Comparison of ENCODE assay signal across 8 mouse cellular contexts in genomic region chr10:20966090-20966489, GRCm38 (mm10). TPM values are rescaled to one million over a fixed set of nuclear protein-coding genes. Genes with fewer than 3 reads are reported as not detected.
DNase-seq lines count a peak whose midpoint lies in the region; ATAC-seq and TF ChIP-seq lines count a peak whose summit lies in the region.

No protein-coding gene starts in this region.

- DNase-seq in urinary bladder, adult 18-20 months (ENCODE audit: low spot score in 2 of 2), result peak; percentile 38 to 54
- no peak for DNase-seq in urinary bladder, postnatal 10 days (ENCODE audit: low spot score)
- DNase-seq in embryo, embryonic 10 days (ENCODE audit: low spot score), result peak; percentile 92
- DNase-seq in gastrocnemius, postnatal 10 days, result peak; percentile 65
- DNase-seq in kidney, adult 2 months, result peak; percentile 89
- peak; percentile 80 for DNase-seq in limb, embryonic 11.5 days (ENCODE audit: low spot score)
- peak; percentile 85 for DNase-seq in midbrain, postnatal 0 days (ENCODE audit: low spot score)
- DNase-seq in spleen, postnatal 36 days (ENCODE audit: low spot score in 2 of 2), result peak; percentile 74 to 84

- WGBS in kidney, adult 2 months, result 17% methylated on average over 12 of the region's 12 CpGs
- 50% methylated on average over 12 of the region's 12 CpGs for WGBS in limb, embryonic 11.5 days
- WGBS in midbrain, postnatal 0 days, result 40% methylated on average over 12 of the region's 12 CpGs

- H3K27ac ChIP-seq in kidney, adult 2 months (ENCODE audit: insufficient read depth, low read depth, low read length), result no peak overlapping the region
- H3K27ac ChIP-seq in limb, embryonic 11.5 days (replicated peaks; ENCODE audit: low read depth, low read length), result no peak overlapping the region
- no peak overlapping the region for H3K27ac ChIP-seq in midbrain, postnatal 0 days (ENCODE audit: low read depth, low read length)

- no peaks in the 10 kb centered on the region for H3K9me3 ChIP-seq in limb, embryonic 11.5 days (ENCODE audit: control insufficient read depth, low read length)
- no peaks in the 10 kb centered on the region for H3K9me3 ChIP-seq in midbrain, postnatal 0 days (ENCODE audit: low read length)

- 0 out of 2 replicates have a peak, but pooled peaks cover 2% of the 10 kb centered on the region for H3K36me3 ChIP-seq in kidney, adult 2 months (ENCODE audit: control insufficient read depth, insufficient read depth, low read length)
- H3K36me3 ChIP-seq in limb, embryonic 11.5 days (ENCODE audit: control insufficient read depth, insufficient read depth, low read length), result peaks cover 7% of the 10 kb centered on the region
- H3K36me3 ChIP-seq in midbrain, postnatal 0 days (ENCODE audit: insufficient read depth, low read length), result peaks cover 39% of the 10 kb centered on the region

- TF ChIP-seq CTCF in kidney, adult 2 months (conservative IDR thresholded peaks at IDR 0.05; ENCODE audit: insufficient read depth, insufficient read length, low read depth, low read length), result peak; percentile 98
- peak; percentile 94 for TF ChIP-seq CTCF in midbrain, postnatal 0 days (IDR thresholded peaks at IDR 0.05)

- H3K27me3 ChIP-seq in kidney, adult 2 months (replicated peaks; ENCODE audit: control insufficient read depth, insufficient read depth, low read length), result no peaks in the 10 kb centered on the region
- H3K27me3 ChIP-seq in limb, embryonic 11.5 days (ENCODE audit: control insufficient read depth, insufficient read depth, low read length), result no peaks in the 10 kb centered on the region
- H3K27me3 ChIP-seq in midbrain, postnatal 0 days (ENCODE audit: insufficient read depth, low read length), result no peaks in the 10 kb centered on the region

- ATAC-seq in limb, embryonic 11.5 days (ENCODE audit: insufficient number of reproducible peaks, low FRiP score, low TSS enrichment, low read depth), result no peak
- ATAC-seq in midbrain, postnatal 0 days (ENCODE audit: low FRiP score), result peak; percentile 78

- no peak for TF ChIP-seq POLR2A in kidney, adult 2 months (IDR thresholded peaks at IDR 0.05; ENCODE audit: low read depth, low read length)

- no peaks in the 10 kb centered on the region for H3K4me1 ChIP-seq in kidney, adult 2 months (ENCODE audit: control insufficient read depth, insufficient read depth, low read length)
- no peaks in the 10 kb centered on the region for H3K4me1 ChIP-seq in limb, embryonic 11.5 days (ENCODE audit: control insufficient read depth, insufficient read depth, low read length)
- no peaks in the 10 kb centered on the region for H3K4me1 ChIP-seq in midbrain, postnatal 0 days (ENCODE audit: insufficient read depth, low read length)

- H3K4me2 ChIP-seq in limb, embryonic 11.5 days (ENCODE audit: low read depth, severe bottlenecking), result no peak overlapping the region
- H3K4me2 ChIP-seq in midbrain, postnatal 0 days (ENCODE audit: low read depth, low read length, poor library complexity, severe bottlenecking), result no peak overlapping the region

- no peak overlapping the region for H3K9ac ChIP-seq in limb, embryonic 11.5 days (ENCODE audit: low read length)
- H3K9ac ChIP-seq in midbrain, postnatal 0 days (replicated peaks; ENCODE audit: low read length, poor library complexity, severe bottlenecking), result no peak overlapping the region

- H3K4me3 ChIP-seq in kidney, adult 2 months (ENCODE audit: insufficient read depth, low read depth, low read length), result no peak overlapping the region
- no peak overlapping the region for H3K4me3 ChIP-seq in limb, embryonic 11.5 days (ENCODE audit: low read depth, low read length)
- no peak overlapping the region for H3K4me3 ChIP-seq in midbrain, postnatal 0 days (ENCODE audit: low read depth, low read length)

RNA-seq across cellular contexts. Expression of gene Ahi1, which starts 13.7 kb away (rescaled TPM):
- 1 to 10 TPM; 2.2 to 3.6 TPM for total RNA-seq in gastrocnemius, postnatal 10 days (2021)
- polyA plus RNA-seq in kidney, adult 2 months (2012; rRNA removed), result 4.1 and 4.5 TPM in 2 replicates
- polyA plus RNA-seq in limb, embryonic 11.5 days (2014; fragmentation: Nextera tagmentation; extraction: Ambion mirVana), result 12.5 and 14.0 TPM in 2 replicates
- 304 and 386 TPM in 2 replicates for total RNA-seq in midbrain, postnatal 0 days (2014; rRNA removed)
- polyA plus RNA-seq in midbrain, postnatal 0 days (2015; fragmentation: Nextera tagmentation; extraction: Ambion mirVana), result 189 and 206 TPM in 2 replicates

Comparison
In these comparisons a context has a peak if more than half of its experiments do, and no peak if none do; other contexts are left out.
1. RNA of gene Ahi1, which starts 13.7 kb away (polyA plus RNA-seq): 189 to 206 TPM in midbrain, postnatal 0 days; 12.5 to 14.0 TPM in limb, embryonic 11.5 days and 4.1 to 4.5 TPM in kidney, adult 2 months; every median in the first group is over 10 times any median in the second.